In genomic region chr10:115550253-115550652, GRCm38 (mm10) we compare ENCODE assay signal across 17 mouse cellular contexts. TPM values are rescaled to one million over a fixed set of nuclear protein-coding genes. Genes with fewer than 3 reads are reported as not detected.
DNase-seq lines count a peak whose midpoint lies in the region; ATAC-seq and TF ChIP-seq lines count a peak whose summit lies in the region.
"Had no signal": no experiment of that assay in that cellular context is flagged by ENCODE, and none has a peak within 500 bp of the region (broad histone marks: within the 10 kb centered on the region; RNA-seq: fewer than 3 reads in every experiment).

No protein-coding gene starts in this region.

- H3K4me1 ChIP-seq in kidney, postnatal 0 days (replicated peaks; ENCODE audit: insufficient read depth, low read length) = no peaks in the 10 kb centered on the region
- H3K4me1 ChIP-seq: neural tube, embryonic 13.5 days had no signal

- TF ChIP-seq CTCF in kidney, postnatal 0 days (IDR thresholded peaks at IDR 0.05; ENCODE audit: low read depth) = no peak

- ATAC-seq in kidney, postnatal 0 days (replicated peaks; ENCODE audit: low FRiP score, low read depth) = peak; percentile 68
- ATAC-seq: liver, postnatal 0 days had no signal

- H3K9me3 ChIP-seq in kidney, postnatal 0 days (replicated peaks; ENCODE audit: low read length) = no peaks in the 10 kb centered on the region
- H3K9me3 ChIP-seq: embryonic facial prominence, embryonic 13.5 days; neural tube, embryonic 13.5 days had no signal

- H3K36me3 ChIP-seq in kidney, postnatal 0 days (ENCODE audit: insufficient read depth, low read length) = no peaks in the 10 kb centered on the region
- H3K36me3 ChIP-seq: embryonic facial prominence, embryonic 13.5 days; neural tube, embryonic 13.5 days had no signal

- 30% methylated on average over 7 of the region's 7 CpGs for whole genome bisulfite sequencing in kidney, postnatal 0 days

- no peak overlapping the region for H3K4me2 ChIP-seq in kidney, postnatal 0 days (ENCODE audit: low read length)
- H3K4me2 ChIP-seq: embryonic facial prominence, embryonic 13.5 days; hindbrain, embryonic 14.5 days; neural tube, embryonic 13.5 days had no signal

- peak; percentile 13 to 35 for DNase-seq in cerebellum, adult 18-20 months
- no peak for DNase-seq in cerebellum, adult 9-10 months
- peak; percentile 4 for DNase-seq in kidney, adult 18-20 months
- no peak for DNase-seq in kidney, adult 11 months
- peak; percentile 46 for DNase-seq in Muller cell, postnatal 12 days (ENCODE audit: inconsistent ontology term)
- peak; percentile 27 for DNase-seq in kidney, postnatal 0 days (ENCODE audit: low spot score)
- DNase-seq in right cerebral cortex, postnatal 36 days (ENCODE audit: low spot score in 2 of 2) = no peak
- DNase-seq in urinary bladder, postnatal 25 days (ENCODE audit: low spot score) = no peak
- DNase-seq: adrenal gland, adult 8-10 months; gastrocnemius, postnatal 14 days; heart, postnatal 10 days; liver; liver, postnatal 0 days; lung, postnatal 14 days had no signal

- H3K27ac ChIP-seq in kidney, postnatal 0 days = no peak overlapping the region
- H3K27ac ChIP-seq: embryonic facial prominence, embryonic 13.5 days; hindbrain, embryonic 14.5 days; neural tube, embryonic 13.5 days had no signal

- H3K27me3 ChIP-seq in kidney, postnatal 0 days (ENCODE audit: insufficient read depth, low read length) = no peaks in the 10 kb centered on the region
- H3K27me3 ChIP-seq: embryonic facial prominence, embryonic 13.5 days; neural tube, embryonic 13.5 days had no signal

- H3K9ac ChIP-seq in kidney, postnatal 0 days (ENCODE audit: low read depth, low read length) = no peak overlapping the region
- H3K9ac ChIP-seq: embryonic facial prominence, embryonic 13.5 days; hindbrain, embryonic 14.5 days; liver, postnatal 0 days; neural tube, embryonic 13.5 days had no signal

- no peak overlapping the region for H3K4me3 ChIP-seq in kidney, postnatal 0 days (replicated peaks; ENCODE audit: low read depth, low read length)
- H3K4me3 ChIP-seq: embryonic facial prominence, embryonic 13.5 days; neural tube, embryonic 13.5 days had no signal

RNA-seq across cellular contexts. Expression of gene A930009A15Rik, which starts 19.5 kb away (rescaled TPM):
- polyA plus RNA-seq in kidney, postnatal 0 days (2015; fragmentation: Nextera tagmentation; extraction: Ambion mirVana) = 0.14 TPM in 1 of 2 replicates, not detected in the other
- polyA plus RNA-seq: embryonic facial prominence, embryonic 13.5 days had no signal

RNA-seq across cellular contexts. Expression of gene Lgr5, which starts 37.3 kb away (rescaled TPM):
- polyA plus RNA-seq in kidney, postnatal 0 days (2015; fragmentation: Nextera tagmentation; extraction: Ambion mirVana) = 3.7 and 4.4 TPM in 2 replicates

Comparison
In these comparisons a context has a peak if more than half of its experiments do, and no peak if none do; other contexts are left out.
1. DNase-seq: peak in cerebellum, adult 18-20 months (2 of 2), kidney, adult 18-20 months (single experiment), Muller cell, postnatal 12 days (single experiment) and kidney, postnatal 0 days (single experiment); none in cerebellum, adult 9-10 months (single experiment), kidney, adult 11 months (single experiment), right cerebral cortex, postnatal 36 days (0 of 2) and urinary bladder, postnatal 25 days (single experiment).